Mouse (Mus musculus): ENCODE results near the gene Eif5a. TPM values are rescaled to one million over a fixed set of nuclear protein-coding genes. Genes with fewer than 3 reads are reported as not detected.

The Eif5a gene
- total and polyA plus RNA-seq, 2 experiments from 2014 or later: 452 to 1,054 TPM

DNA sequence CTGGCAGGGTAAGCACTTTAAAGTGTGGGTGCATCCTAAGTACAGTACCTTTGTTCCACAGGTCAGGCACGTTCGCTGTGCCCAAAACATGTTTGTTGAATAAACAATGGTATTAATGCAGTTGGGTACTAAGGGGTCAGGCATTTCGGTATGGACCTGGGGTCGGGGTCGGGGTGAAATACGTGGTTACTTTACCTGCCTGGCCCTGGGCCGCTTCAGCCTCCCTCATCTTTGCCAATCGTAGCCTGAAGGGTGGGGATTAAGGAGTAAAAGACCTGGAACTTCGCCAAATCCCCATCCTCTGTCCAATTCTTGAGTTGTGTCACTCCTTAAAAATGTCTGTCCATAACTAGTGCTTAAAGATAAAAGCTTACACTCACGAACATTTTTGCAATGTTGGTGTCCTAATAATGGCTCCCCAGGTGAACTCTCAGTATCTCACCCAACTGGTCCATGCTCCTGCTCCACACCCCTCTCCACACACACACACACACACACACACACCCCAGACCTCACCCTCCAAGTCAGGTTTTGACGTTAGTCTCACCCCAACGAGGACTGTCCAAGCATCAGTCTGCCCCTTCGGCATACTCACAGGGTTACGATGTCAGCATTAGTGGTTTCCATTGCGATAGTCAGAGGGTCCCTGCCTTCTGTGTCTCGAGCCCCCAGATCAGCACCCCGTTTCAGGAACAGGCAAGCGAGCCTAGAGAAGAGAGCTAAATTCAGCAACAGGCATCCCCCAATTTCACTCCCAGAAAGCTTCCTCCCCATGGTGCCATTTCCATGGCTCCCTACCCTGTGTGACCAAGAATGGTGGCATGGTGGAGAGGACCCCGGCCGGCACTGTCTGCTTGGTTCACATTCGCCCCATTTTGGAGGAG, 39.7 kb downstream of the Eif5a start:
- Histone ChIP-seq H3K27ac (ENCODE audit: low read depth, low read length) (no peak overlapping the region), H3K9ac (replicated peaks; ENCODE audit: low read length, poor library complexity, severe bottlenecking) (no peak overlapping the region), H3K4me1 (ENCODE audit: insufficient read depth, low read length) (no peaks in the 10 kb centered on the region), H3K4me2 (ENCODE audit: low read depth, low read length, poor library complexity, severe bottlenecking) (peak overlapping the region; percentile 78), H3K27me3 (ENCODE audit: insufficient read depth, low read length) (no peaks in the 10 kb centered on the region), H3K4me3 (ENCODE audit: low read depth, low read length) (peak overlapping the region; percentile 46), H3K36me3 (ENCODE audit: insufficient read depth, low read length) (no peaks in the 10 kb centered on the region), H3K9me3 (ENCODE audit: low read length) (no peaks in the 10 kb centered on the region)
- no peak for TF ChIP-seq CTCF (IDR thresholded peaks at IDR 0.05)
- ATAC-seq (ENCODE audit: low FRiP score): no peak
- WGBS: 61% methylated on average over 21 of the region's 21 CpGs
- DNase-seq (ENCODE audit: low spot score): no peak

DNA sequence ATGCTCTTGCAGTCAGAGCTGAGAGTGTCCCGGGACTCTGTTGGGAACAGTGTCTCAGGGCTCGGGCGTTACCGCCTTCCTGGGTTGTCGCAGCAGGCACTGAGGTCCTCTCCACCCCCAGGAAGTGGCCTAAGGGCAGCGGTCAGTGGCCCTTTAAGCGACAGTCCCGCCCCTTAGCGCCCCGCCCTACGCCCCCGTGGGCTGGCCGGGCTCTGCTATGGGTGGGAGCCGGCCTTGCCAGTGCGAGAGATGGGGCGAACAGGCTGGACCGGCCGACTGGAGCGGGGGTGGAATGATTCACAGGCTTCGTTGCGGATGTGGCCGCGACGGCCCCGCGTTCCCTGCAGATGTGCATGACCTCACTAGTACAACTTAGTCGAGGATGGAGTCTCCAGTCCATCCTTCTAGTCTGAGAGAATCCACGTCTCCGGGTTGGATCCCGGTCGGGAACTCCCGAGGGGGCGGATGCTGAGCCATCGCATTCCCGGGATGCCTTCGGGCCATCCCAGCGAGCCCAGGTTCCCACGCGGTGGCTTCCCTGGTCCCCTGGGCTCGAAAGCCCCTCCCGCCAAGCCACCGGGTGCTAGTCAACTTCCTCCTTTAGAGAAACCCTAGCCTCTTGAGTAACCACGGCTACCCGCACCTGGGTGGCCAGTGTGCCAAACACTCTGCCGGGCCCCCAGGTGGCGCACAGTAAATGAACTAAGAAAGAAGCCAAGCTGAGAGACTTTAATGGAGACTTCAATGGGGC, 40.7 kb downstream of the Eif5a start, which contains the start of gene Kctd11:
Gene Kctd11, minus strand, starts transcription at position 554 of the 751 bp plus-strand sequence.
- DNase-seq (ENCODE audit: low spot score) (peak; percentile 71), ATAC-seq (ENCODE audit: low FRiP score) (peak; percentile 79)
- under 1% methylated on average over 44 of the region's 46 CpGs for WGBS
- Histone ChIP-seq H3K9me3 (ENCODE audit: low read length) (no peaks in the 10 kb centered on the region), H3K36me3 (ENCODE audit: insufficient read depth, low read length) (no peaks in the 10 kb centered on the region), H3K4me2 (ENCODE audit: low read depth, low read length, poor library complexity, severe bottlenecking) (peak within 1 kb of the TSS; percentile 78), H3K27ac (ENCODE audit: low read depth, low read length) (peak within 1 kb of the TSS; percentile 43; the same call in 1 of the 2 replicates), H3K9ac (replicated peaks; ENCODE audit: low read length, poor library complexity, severe bottlenecking) (peak within 1 kb of the TSS; percentile 50), H3K4me1 (ENCODE audit: insufficient read depth, low read length) (no peaks in the 10 kb centered on the region), H3K4me3 (ENCODE audit: low read depth, low read length) (peak within 1 kb of the TSS; percentile 46), H3K27me3 (ENCODE audit: insufficient read depth, low read length) (no peaks in the 10 kb centered on the region)
- TF ChIP-seq CTCF (IDR thresholded peaks at IDR 0.05): peak; percentile 38

DNA sequence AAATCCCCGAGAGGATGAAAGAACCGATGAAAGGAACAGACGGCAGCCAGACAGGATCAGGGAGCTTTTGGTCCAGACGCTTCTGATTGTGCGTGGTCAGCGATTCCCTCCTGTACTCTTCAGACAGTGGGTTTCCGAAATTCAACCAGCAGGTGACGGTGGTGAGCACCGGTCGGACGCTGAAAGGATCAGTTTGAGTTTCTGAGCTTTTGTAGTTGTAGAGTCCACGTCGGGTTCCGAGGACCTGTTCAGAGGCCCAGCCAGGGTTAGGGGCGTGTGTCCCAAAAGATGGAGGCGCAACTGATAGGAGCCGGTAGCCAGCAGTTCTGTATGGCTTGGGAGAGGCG, 41.3 kb downstream of the Eif5a start:
- peak; percentile 74 for DNase-seq (ENCODE audit: low spot score)
- H3K27ac ChIP-seq (ENCODE audit: low read depth, low read length): peak overlapping the region; percentile 43; the same call in 1 of the 2 replicates
- peak; percentile 22; the same call in 1 of the 2 replicates for ATAC-seq (ENCODE audit: low FRiP score)
- H3K9ac ChIP-seq (replicated peaks; ENCODE audit: low read length, poor library complexity, severe bottlenecking): peak overlapping the region; percentile 50
- no peaks in the 10 kb centered on the region for H3K4me1 ChIP-seq (ENCODE audit: insufficient read depth, low read length)
- H3K4me3 ChIP-seq (ENCODE audit: low read depth, low read length): peak overlapping the region; percentile 46
- WGBS: 2% methylated on average over 18 of the region's 18 CpGs
- no peaks in the 10 kb centered on the region for H3K9me3 ChIP-seq (ENCODE audit: low read length)
- H3K36me3 ChIP-seq (ENCODE audit: insufficient read depth, low read length): no peaks in the 10 kb centered on the region
- TF ChIP-seq CTCF (IDR thresholded peaks at IDR 0.05): peak; percentile 86
- H3K27me3 ChIP-seq (ENCODE audit: insufficient read depth, low read length): no peaks in the 10 kb centered on the region
- peak overlapping the region; percentile 78 for H3K4me2 ChIP-seq (ENCODE audit: low read depth, low read length, poor library complexity, severe bottlenecking)

DNA sequence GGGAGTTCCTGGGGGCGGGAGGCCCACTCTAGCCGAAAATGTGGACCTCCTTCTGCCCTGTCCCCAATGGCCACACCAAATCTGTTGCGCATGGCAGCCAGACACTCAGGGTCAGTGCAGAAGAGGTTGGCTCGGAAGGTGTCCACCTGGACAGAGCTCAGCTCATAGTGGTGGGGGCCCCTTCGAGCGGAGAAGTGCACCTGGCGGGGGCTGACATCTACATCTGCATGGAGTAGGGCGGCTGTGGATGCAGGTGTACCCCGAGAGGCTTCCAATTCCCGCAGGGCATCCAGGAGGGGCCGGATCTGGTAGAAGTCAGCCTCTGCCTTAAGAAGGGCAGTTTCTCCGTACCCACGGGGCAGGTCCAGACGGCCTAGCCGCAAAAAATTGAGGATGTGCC, 42.0 kb downstream of the Eif5a start:
- H3K27ac ChIP-seq (ENCODE audit: low read depth, low read length): no peak overlapping the region
- H3K4me3 ChIP-seq (ENCODE audit: low read depth, low read length): no peak overlapping the region
- WGBS: 63% methylated on average over 15 of the region's 15 CpGs
- no peak for ATAC-seq (ENCODE audit: low FRiP score)
- no peaks in the 10 kb centered on the region for H3K4me1 ChIP-seq (ENCODE audit: insufficient read depth, low read length)
- H3K4me2 ChIP-seq (ENCODE audit: low read depth, low read length, poor library complexity, severe bottlenecking): peak overlapping the region; percentile 78
- no peak overlapping the region for H3K9ac ChIP-seq (replicated peaks; ENCODE audit: low read length, poor library complexity, severe bottlenecking)
- no peaks in the 10 kb centered on the region for H3K9me3 ChIP-seq (ENCODE audit: low read length)
- TF ChIP-seq CTCF (IDR thresholded peaks at IDR 0.05): no peak
- H3K27me3 ChIP-seq (ENCODE audit: insufficient read depth, low read length): no peaks in the 10 kb centered on the region
- DNase-seq (ENCODE audit: low spot score): no peak
- H3K36me3 ChIP-seq (ENCODE audit: insufficient read depth, low read length): no peaks in the 10 kb centered on the region

- no peak for TF ChIP-seq CTCF (IDR thresholded peaks at IDR 0.05)
- H3K27me3 ChIP-seq (ENCODE audit: insufficient read depth, low read length): no peaks in the 10 kb centered on the region
- H3K9me3 ChIP-seq (ENCODE audit: low read length): no peaks in the 10 kb centered on the region
- H3K27ac ChIP-seq (ENCODE audit: low read depth, low read length): no peak overlapping the region
- DNase-seq (ENCODE audit: low spot score) (no peak), ATAC-seq (ENCODE audit: low FRiP score) (no peak)
- no peaks in the 10 kb centered on the region for H3K4me1 ChIP-seq (ENCODE audit: insufficient read depth, low read length)
- 93% methylated on average over 6 of the region's 6 CpGs for WGBS
- H3K9ac ChIP-seq (replicated peaks; ENCODE audit: low read length, poor library complexity, severe bottlenecking): no peak overlapping the region
- H3K4me3 ChIP-seq (ENCODE audit: low read depth, low read length): no peak overlapping the region
- H3K36me3 ChIP-seq (ENCODE audit: insufficient read depth, low read length): no peaks in the 10 kb centered on the region
- H3K4me2 ChIP-seq (ENCODE audit: low read depth, low read length, poor library complexity, severe bottlenecking): no peak overlapping the region
Observed at GRCm38 (mm10) chr11:69878952-69879351, 42.8 kb downstream of the Eif5a start.
